In the genomic region with DNA sequence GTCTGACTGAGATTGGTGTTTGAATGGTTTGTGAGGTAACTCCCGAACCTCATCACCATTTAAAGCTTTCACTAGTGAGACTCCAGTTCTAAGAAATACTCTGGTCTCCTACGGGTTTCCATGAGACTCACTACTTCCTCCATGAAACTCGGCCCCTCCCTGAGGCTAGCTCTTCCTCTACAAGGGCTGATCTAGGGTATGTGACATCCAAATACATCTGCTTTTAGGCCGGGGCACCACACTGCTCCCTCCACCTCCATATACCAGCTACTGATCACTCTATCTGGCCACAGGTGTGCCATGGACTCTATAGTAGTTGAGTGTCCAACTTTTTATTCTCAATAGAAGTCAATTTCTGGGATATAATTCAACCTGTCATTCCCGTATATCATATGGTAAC, we compare ENCODE assay signal across 26 mouse cellular contexts.
"Had no signal": no experiment of that assay in that cellular context is flagged by ENCODE, and none has a peak within 500 bp of the region (broad histone marks: within the 10 kb centered on the region; RNA-seq: fewer than 3 reads in every experiment).

No protein-coding gene starts in this region.

- H3K36me3 ChIP-seq: heart, embryonic 10.5 days; heart, embryonic 12.5 days; hindbrain, embryonic 10.5 days; hindbrain, embryonic 12.5 days; intestine, embryonic 15.5 days; kidney, embryonic 15.5 days; limb, embryonic 13.5 days; limb, embryonic 15.5 days had no signal

- H3K4me2 ChIP-seq: heart, embryonic 12.5 days; hindbrain, embryonic 12.5 days; hindbrain, embryonic 14.5 days; intestine, embryonic 15.5 days; kidney, embryonic 15.5 days; limb, embryonic 13.5 days; limb, embryonic 15.5 days had no signal

- H3K9me3 ChIP-seq: heart, embryonic 10.5 days; heart, embryonic 12.5 days; hindbrain, embryonic 10.5 days; hindbrain, embryonic 12.5 days; intestine, embryonic 15.5 days; kidney, embryonic 15.5 days; limb, embryonic 13.5 days; limb, embryonic 15.5 days had no signal

- H3K4me3 ChIP-seq: heart, adult 2 months; heart, embryonic 10.5 days; heart, embryonic 12.5 days; hindbrain, embryonic 10.5 days; hindbrain, embryonic 12.5 days; intestine, embryonic 15.5 days; kidney, embryonic 15.5 days; limb, embryonic 13.5 days; limb, embryonic 15.5 days had no signal

- H3K27me3 ChIP-seq: heart, embryonic 12.5 days; hindbrain, embryonic 12.5 days; intestine, embryonic 15.5 days; kidney, embryonic 15.5 days; limb, embryonic 13.5 days; limb, embryonic 15.5 days had no signal

- ATAC-seq: forebrain, postnatal 0 days; hindbrain, embryonic 16.5 days; inflammation-experienced regulatory T-cells, adult 6 months; intestine, embryonic 15.5 days; intestine, postnatal 0 days had no signal

- DNase-seq: forebrain, postnatal 0 days; gastrocnemius, postnatal 14 days; gastrocnemius, postnatal 36 days; heart, adult 2 months; heart, postnatal 10 days; heart, postnatal 4 days; kidney, adult 2 months; kidney, adult 9 months; kidney, postnatal 14 days; kidney, postnatal 36 days; layer of hippocampus, adult 9-11 months; layer of hippocampus, postnatal 36 days; left cerebral cortex, postnatal 4 days had no signal

- H3K27ac ChIP-seq: heart, adult 2 months; heart, embryonic 10.5 days; hindbrain, embryonic 10.5 days; hindbrain, embryonic 12.5 days; hindbrain, embryonic 14.5 days; intestine, embryonic 15.5 days; kidney, embryonic 15.5 days; kidney, postnatal 0 days; limb, embryonic 13.5 days; limb, embryonic 15.5 days had no signal

- H3K4me1 ChIP-seq: heart, embryonic 10.5 days; heart, embryonic 12.5 days; hindbrain, embryonic 12.5 days; intestine, embryonic 15.5 days; kidney, embryonic 15.5 days; limb, embryonic 13.5 days had no signal

- H3K9ac ChIP-seq: forebrain, postnatal 0 days; heart, embryonic 12.5 days; hindbrain, embryonic 12.5 days; hindbrain, embryonic 14.5 days; intestine, embryonic 15.5 days; kidney, embryonic 15.5 days; limb, embryonic 13.5 days; limb, embryonic 15.5 days had no signal
